Mouse (Mus musculus) myocyte (in vitro differentiated cells): ENCODE measurements around the gene Olfr884.

Experiments used
- E2F4 ChIP-seq: IDR thresholded peaks from one replicate; pipeline ENCODE4 v1.6.1; 2011; ENCODE audit warnings: mild to moderate bottlenecking, control low read depth, moderate library complexity; ENCODE audit not compliant: insufficient read depth
- MAX ChIP-seq: IDR thresholded peaks from one replicate; pipeline ENCODE4 v1.6.1; 2011; ENCODE audit warnings: low read depth, mild to moderate bottlenecking, control low read depth
- MYOG ChIP-seq, 3 experiments: IDR thresholded peaks; one replicate each; pipeline ENCODE4 v1.6.1; 2011; ENCODE audit warnings: control low read depth in 2 of 3, low read depth in 2 of 3, mild to moderate bottlenecking in 2 of 3; ENCODE audit not compliant: insufficient read length in 2 of 3, control insufficient read depth in 1 of 3, insufficient read depth in 1 of 3
- POLR2A ChIP-seq: IDR thresholded peaks from one replicate; pipeline ENCODE4 v1.6.1; 2011; ENCODE audit warnings: low read depth, mild to moderate bottlenecking, control low read depth, moderate library complexity; ENCODE audit not compliant: insufficient read length
- POLR2AphosphoS2 ChIP-seq: IDR thresholded peaks from one replicate; pipeline ENCODE4 v1.6.1; 2011; ENCODE audit warnings: low read depth, control low read depth; ENCODE audit not compliant: insufficient read length
- TCF12 ChIP-seq: IDR thresholded peaks from one replicate; pipeline ENCODE4 v1.6.1; 2011; ENCODE audit warnings: mild to moderate bottlenecking, control low read depth; ENCODE audit not compliant: poor library complexity, insufficient read depth, severe bottlenecking

GRCm38 (mm10) chr9:38025508-38025907 lies 20.8 kb upstream of the Olfr884 start, which contains the start of gene Olfr883:
- TF ChIP-seq POLR2AphosphoS2 = no peak
- TF ChIP-seq POLR2A = no peak
- TF ChIP-seq MAX = no peak
- no peak for TF ChIP-seq MYOG (IDR thresholded peaks at IDR 0.05; ENCODE audit: control insufficient read depth in 1 of 3, insufficient read depth in 1 of 3, insufficient read length in 2 of 3, low read depth in 2 of 3)
- TF ChIP-seq E2F4 = no peak
- no peak for TF ChIP-seq TCF12
